Mouse (Mus musculus) liver, embryonic 14.5 days (tissue): ENCODE measurements around the gene Itga5.

Experiments used
- CTCF ChIP-seq: IDR thresholded peaks from 2 replicates; pipeline ENCODE4 v1.5.1; 2016; ENCODE audit warnings: antibody characterized with exemption, low read depth, control low read depth
- EP300 ChIP-seq: IDR thresholded peaks from 2 replicates; pipeline ENCODE4 v1.6.1; 2016; ENCODE audit warnings: antibody characterized with exemption, low read depth

DNA sequence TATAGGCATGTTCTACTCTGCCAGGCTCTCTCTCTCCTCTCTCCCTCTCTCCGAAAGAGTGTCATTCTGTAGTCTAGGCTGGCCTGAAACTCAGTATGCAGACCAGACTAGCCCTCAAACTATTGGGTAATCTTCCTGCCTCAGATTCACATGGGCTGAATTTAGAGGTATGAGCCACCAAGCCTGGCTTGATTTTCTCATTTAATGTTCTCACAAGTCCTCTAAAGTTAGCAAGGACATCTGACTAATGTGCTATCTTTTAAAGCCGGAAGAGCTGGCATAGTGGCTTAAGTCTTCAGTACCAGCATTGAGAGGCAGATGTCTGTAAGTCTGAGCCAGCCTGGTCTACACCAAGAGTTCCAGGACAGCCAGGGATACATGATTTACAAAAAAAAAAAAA is 15.5 kb upstream of the Itga5 start:
- TF ChIP-seq CTCF (no peak), EP300 (no peak)
